Mouse (Mus musculus) cerebellum, adult 9-11 months (tissue): ENCODE measurements around the gene Cmklr1.
A peak's percentile ranks its signal among the peaks of the same experiment; 100 is the strongest.

Source experiments
- DNase-seq: peaks from one replicate; pipeline ENCODE4 v3.0.0; 2022

Gene Cmklr1

GRCm38 (mm10) chr5:113584439-113584838 lies 65.8 kb downstream of the Cmklr1 start:
- no peak for DNase-seq

- no peak for DNase-seq
Measured at GRCm38 (mm10) chr5:113583424-113584162, 66.6 kb downstream of the Cmklr1 start.

GRCm38 (mm10) chr5:113580801-113581200 lies 69.4 kb downstream of the Cmklr1 start:
- DNase-seq, result no peak

- no peak for DNase-seq
Measured at GRCm38 (mm10) chr5:113580248-113580647, 70.0 kb downstream of the Cmklr1 start.

GRCm38 (mm10) chr5:113579128-113579527 lies 71.1 kb downstream of the Cmklr1 start:
- no peak for DNase-seq

- no peak for DNase-seq
Measured at GRCm38 (mm10) chr5:113578428-113578827, 71.8 kb downstream of the Cmklr1 start.

GRCm38 (mm10) chr5:113577555-113577954 lies 72.7 kb downstream of the Cmklr1 start:
- DNase-seq, result peak; percentile 64

GRCm38 (mm10) chr5:113570056-113570717 lies 80.0 kb downstream of the Cmklr1 start:
- no peak for DNase-seq

- DNase-seq, result no peak
Measured at GRCm38 (mm10) chr5:113565858-113566257, 84.4 kb downstream of the Cmklr1 start.

GRCm38 (mm10) chr5:113565101-113565854 lies 84.9 kb downstream of the Cmklr1 start:
- peak; percentile 86 for DNase-seq

GRCm38 (mm10) chr5:113564463-113564862 lies 85.8 kb downstream of the Cmklr1 start:
- no peak for DNase-seq
